Mouse (Mus musculus) MEL (cell line): ENCODE results near the gene Mcm2. TPM values are rescaled to one million over a fixed set of nuclear protein-coding genes. Genes with fewer than 3 reads are reported as not detected.

ENCODE experiments used
- DNase-seq: peaks from one replicate; pipeline ENCODE4 v3.0.0; 2011; ENCODE audit warnings: low read depth, low spot score
- H3K27ac ChIP-seq: 2 replicates; pipeline ENCODE4 v1.5.1; 2012; ENCODE audit warnings: low read depth, mild to moderate bottlenecking, control low read depth, low read length, moderate library complexity; ENCODE audit not compliant: control insufficient read depth
- H3K27me3 ChIP-seq, 2 experiments: fragments of 150-350 bp in 1 of 2; sonication (generic) in 1 of 2; 2 replicates each; pipeline ENCODE4 v1.6.1; 2012; ENCODE audit warnings: low read length in 2 of 2, mild to moderate bottlenecking in 2 of 2, improper control_type of control experiment in 1 of 2, moderate library complexity in 1 of 2; ENCODE audit not compliant: insufficient read depth in 2 of 2, control insufficient read depth in 1 of 2
- H3K36me3 ChIP-seq, 2 experiments: 2 replicates each; pipeline ENCODE4 v1.6.1; 2012 to 2014; ENCODE audit warnings: low read length in 2 of 2, improper control_type of control experiment in 1 of 2, inconsistent platforms in 1 of 2, mild to moderate bottlenecking in 1 of 2; ENCODE audit not compliant: insufficient read depth in 2 of 2, control insufficient read depth in 1 of 2
- H3K4me1 ChIP-seq, 2 experiments: fragments of 150-350 bp in 1 of 2; sonication (generic) in 1 of 2; 2 replicates each; pipeline ENCODE4 v1.6.1; 2012; ENCODE audit warnings: low read length in 2 of 2, improper control_type of control experiment in 1 of 2, mild to moderate bottlenecking in 1 of 2; ENCODE audit not compliant: insufficient read depth in 2 of 2, control insufficient read depth in 1 of 2
- H3K4me3 ChIP-seq, 2 experiments: fragments of 150-350 bp in 1 of 2; sonication (generic) in 1 of 2; 2 replicates each; pipeline ENCODE4 v1.5.1; 2012; ENCODE audit warnings: low read depth in 2 of 2, low read length in 2 of 2, mild to moderate bottlenecking in 2 of 2, moderate library complexity in 2 of 2, control low read depth in 1 of 2, improper control_type of control experiment in 1 of 2; ENCODE audit not compliant: control insufficient read depth in 1 of 2, insufficient read depth in 1 of 2
- H3K79me2 ChIP-seq: 2 replicates; pipeline ENCODE4 v1.6.1; 2012; ENCODE audit warnings: mild to moderate bottlenecking, low read length, moderate library complexity; ENCODE audit not compliant: control insufficient read depth, poor library complexity, insufficient read depth
- H3K9ac ChIP-seq: 2 replicates; pipeline ENCODE4 v1.6.1; 2012; ENCODE audit warnings: low read depth, mild to moderate bottlenecking, control low read depth, low read length, moderate library complexity; ENCODE audit not compliant: control insufficient read depth, poor library complexity, severe bottlenecking
- H3K9me3 ChIP-seq: fragments of 150-350 bp; sonication (generic); replicated peaks from 2 replicates; pipeline ENCODE4 v1.6.1; 2012; ENCODE audit warnings: mild to moderate bottlenecking, low read length, improper control_type of control experiment, moderate library complexity; ENCODE audit not compliant: insufficient read depth
- ETS1 ChIP-seq: IDR thresholded peaks from 2 replicates; pipeline ENCODE4 v1.6.1; 2012; ENCODE audit warnings: low read depth, mild to moderate bottlenecking, inconsistent platforms, low read length, improper control_type of control experiment, moderate library complexity
- GATA1 ChIP-seq: IDR thresholded peaks from 2 replicates; pipeline ENCODE4 v1.6.1; 2011; ENCODE audit warnings: low read depth, low read length, improper control_type of control experiment
- HCFC1 ChIP-seq: IDR thresholded peaks from 2 replicates; pipeline ENCODE4 v1.6.1; 2012; ENCODE audit warnings: low read depth, mild to moderate bottlenecking, inconsistent platforms, low read length, improper control_type of control experiment, moderate library complexity
- KAT2A ChIP-seq: conservative IDR thresholded peaks from 2 replicates; pipeline ENCODE4 v1.6.1; 2012; ENCODE audit warnings: low read depth, low read length, improper control_type of control experiment, inconsistent platforms
- MAFK ChIP-seq: IDR thresholded peaks from 2 replicates; pipeline ENCODE4 v1.6.1; 2011; ENCODE audit warnings: low read depth, mild to moderate bottlenecking, low read length, improper control_type of control experiment, borderline replicate concordance
- MAZ ChIP-seq: IDR thresholded peaks from 2 replicates; pipeline ENCODE4 v1.6.1; 2012; ENCODE audit warnings: low read depth, mild to moderate bottlenecking, inconsistent platforms, low read length, improper control_type of control experiment
- MXI1 ChIP-seq: IDR thresholded peaks from 2 replicates; pipeline ENCODE4 v1.6.1; 2011; ENCODE audit warnings: mild to moderate bottlenecking, low read depth, low read length, improper control_type of control experiment
- NELFE ChIP-seq: IDR thresholded peaks from 2 replicates; pipeline ENCODE4 v1.6.1; 2011; ENCODE audit warnings: low read depth, low read length, improper control_type of control experiment
- NRF1 ChIP-seq: IDR thresholded peaks from 2 replicates; pipeline ENCODE4 v1.6.1; 2014; ENCODE audit warnings: low read depth, mild to moderate bottlenecking, inconsistent platforms, low read length, improper control_type of control experiment, moderate library complexity; ENCODE audit not compliant: poor library complexity, insufficient read depth, severe bottlenecking
- POLR2A ChIP-seq, 2 experiments: IDR thresholded peaks; 2 replicates each; pipeline ENCODE4 v1.6.1; 2011 to 2012; ENCODE audit warnings: low read length in 2 of 2, mild to moderate bottlenecking in 2 of 2, control low read depth in 1 of 2, improper control_type of control experiment in 1 of 2, low read depth in 1 of 2, moderate library complexity in 1 of 2; ENCODE audit not compliant: control insufficient read depth in 1 of 2, insufficient read depth in 1 of 2, poor library complexity in 1 of 2
- POLR2AphosphoS2 ChIP-seq: IDR thresholded peaks from 2 replicates; pipeline ENCODE4 v1.6.1; 2011; ENCODE audit warnings: low read length, improper control_type of control experiment
- POLR2AphosphoS5 ChIP-seq: IDR thresholded peaks from 2 replicates; pipeline ENCODE4 v1.6.1; 2012; ENCODE audit warnings: low read depth, borderline replicate concordance, mild to moderate bottlenecking, inconsistent platforms, low read length, moderate library complexity, mixed read lengths
- RCOR1 ChIP-seq: IDR thresholded peaks from 2 replicates; pipeline ENCODE4 v1.6.1; 2012; ENCODE audit warnings: low read depth, mild to moderate bottlenecking, inconsistent platforms, low read length, improper control_type of control experiment
- SIN3A ChIP-seq: IDR thresholded peaks from 2 replicates; pipeline ENCODE4 v1.6.1; 2012; ENCODE audit warnings: low read length, improper control_type of control experiment, inconsistent platforms
- TAL1 ChIP-seq: IDR thresholded peaks from 2 replicates; pipeline ENCODE4 v1.6.1; 2012; ENCODE audit warnings: mild to moderate bottlenecking, inconsistent platforms, low read length, moderate library complexity, mixed read lengths
- UBTF ChIP-seq: IDR thresholded peaks from 2 replicates; pipeline ENCODE4 v1.6.1; 2012; ENCODE audit warnings: low read depth, mild to moderate bottlenecking, inconsistent platforms, low read length, improper control_type of control experiment, moderate library complexity, borderline replicate concordance; ENCODE audit not compliant: insufficient read depth
- ZC3H11A ChIP-seq: IDR thresholded peaks from 2 replicates; pipeline ENCODE4 v1.6.1; 2012; ENCODE audit warnings: low read depth, mild to moderate bottlenecking, inconsistent platforms, low read length, improper control_type of control experiment
- ZKSCAN1 ChIP-seq: IDR thresholded peaks from 2 replicates; pipeline ENCODE4 v1.6.1; 2012; ENCODE audit warnings: low read depth, mild to moderate bottlenecking, inconsistent platforms, low read length, improper control_type of control experiment, moderate library complexity
- polyA plus RNA-seq, 2 experiments: library from polyadenylated mRNA; stranded (reverse) in 1 of 2; unstranded in 1 of 2; fragments of >175 nt in 1 of 2; fragments of >200 nt in 1 of 2; gene quantifications; 2 replicates each; pipeline versions ENCODE4 v1.2.1 to v1.2.4; 2012; ENCODE audit warnings: low replicate concordance in 2 of 2, low read depth in 1 of 2; ENCODE audit not compliant: insufficient read length in 2 of 2, insufficient read depth in 1 of 2, missing spikeins in 1 of 2
- total RNA-seq: library from RNA; depleted of rRNA; stranded (reverse); fragments of 300-350 nt; gene quantifications from 2 replicates; pipeline ENCODE4 v1.2.3, GENCODE M21; 2012

Mcm2 gene
- total and polyA plus RNA-seq, 3 experiments: 110 to 268 (median 242) TPM

- Histone ChIP-seq H3K9me3 (no peaks in the 10 kb centered on the region), H3K79me2 (no peaks in the 10 kb centered on the region; the same call in 1 of the 2 replicates), H3K27me3 (peaks cover 1 to 2% of the 10 kb centered on the region in 2 experiments; a peak in 2 of 4 replicates), H3K4me1 (peaks cover 2 to 6% of the 10 kb centered on the region in 2 experiments; a peak in 2 of 4 replicates), H3K36me3 (no peaks in the 10 kb centered on the region), H3K9ac (no peak overlapping the region), H3K4me3 (no peak overlapping the region), H3K27ac (no peak overlapping the region)
- TF ChIP-seq TAL1: no peak
- no peak for TF ChIP-seq POLR2AphosphoS5
- TF ChIP-seq MAZ: no peak
- no peak for TF ChIP-seq MXI1
- no peak for TF ChIP-seq UBTF
- no peak for TF ChIP-seq POLR2A (IDR thresholded peaks at IDR 0.05; ENCODE audit: control insufficient read depth in 1 of 2, insufficient read depth in 1 of 2, low read depth in 1 of 2, low read length in 2 of 2, poor library complexity in 1 of 2)
- TF ChIP-seq KAT2A: no peak
- TF ChIP-seq GATA1: no peak
- no peak for TF ChIP-seq NRF1
- no peak for TF ChIP-seq HCFC1
- no peak for TF ChIP-seq POLR2AphosphoS2
- no peak for TF ChIP-seq NELFE
- no peak for TF ChIP-seq ZKSCAN1
- no peak for TF ChIP-seq ETS1
- TF ChIP-seq SIN3A: no peak
- TF ChIP-seq RCOR1: no peak
- no peak for TF ChIP-seq ZC3H11A
- DNase-seq: no peak
These were observed 53.5 kb downstream of the Mcm2 start for GRCm38 (mm10) chr6:88844901-88845565.

DNA sequence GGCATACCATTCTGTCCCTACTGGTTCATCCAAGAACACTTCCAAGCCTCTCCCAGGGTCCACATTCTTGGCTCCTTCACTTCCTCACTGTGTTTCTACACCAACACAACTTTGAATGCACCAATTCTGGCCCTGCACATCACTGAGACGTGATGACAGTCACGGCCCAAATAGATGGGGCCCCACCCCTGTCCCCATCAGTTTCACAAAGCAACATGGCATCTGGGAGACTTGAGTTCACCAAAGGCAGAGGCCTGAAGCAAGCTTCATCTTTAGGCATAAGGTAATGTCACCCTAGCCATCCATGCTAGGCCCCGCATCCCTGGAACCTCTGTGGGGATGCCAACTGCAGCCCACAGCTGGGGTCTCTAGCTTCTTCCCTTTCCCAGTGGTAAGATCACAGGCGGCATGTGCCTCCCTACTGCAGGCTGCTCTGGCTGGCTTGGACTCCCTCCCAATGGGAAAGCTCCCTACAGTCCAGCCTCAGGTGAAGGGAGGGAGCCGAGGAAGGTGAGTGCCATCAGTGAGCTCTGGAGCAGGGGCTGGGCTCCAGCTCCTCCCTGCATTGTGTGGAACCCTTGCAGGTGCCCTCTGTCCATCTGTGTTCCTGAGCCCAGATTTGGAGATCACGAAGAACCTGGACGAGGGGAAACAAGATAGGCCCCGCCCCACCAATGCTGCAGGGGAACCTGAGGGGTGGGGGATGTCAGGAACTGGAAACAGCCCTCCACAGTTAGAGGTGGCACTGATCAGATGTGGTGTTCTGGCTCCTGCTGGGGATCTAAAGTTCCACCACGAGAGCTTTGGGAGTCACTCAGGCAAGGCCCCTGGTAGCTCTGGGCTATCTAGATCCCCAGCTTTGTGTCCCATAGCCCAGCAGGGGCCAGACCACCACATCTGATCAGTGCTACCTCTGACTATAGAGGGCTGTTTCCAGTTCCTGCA, 54.5 kb downstream of the Mcm2 start:
- no peaks in the 10 kb centered on the region for H3K9me3 ChIP-seq
- no peak for TF ChIP-seq MAFK
- TF ChIP-seq, all 39 proteins: peak for 0
- Histone ChIP-seq H3K27me3 (peaks cover 1 to 2% of the 10 kb centered on the region in 2 experiments; a peak in 2 of 4 replicates), H3K9ac (no peak overlapping the region), H3K79me2 (no peaks in the 10 kb centered on the region; the same call in 1 of the 2 replicates), H3K36me3 (no peaks in the 10 kb centered on the region), H3K4me1 (peaks cover 2 to 6% of the 10 kb centered on the region in 2 experiments; a peak in 2 of 4 replicates), H3K27ac (no peak overlapping the region), H3K4me3 (no peak overlapping the region)
- no peak for DNase-seq
